Mouse (Mus musculus) left cerebral cortex, adult 18-20 months (tissue): ENCODE results near the gene Mmp20. TPM values are rescaled to one million over a fixed set of nuclear protein-coding genes. Genes with fewer than 3 reads are reported as not detected.

Experiments
- DNase-seq, 2 experiments: peaks; one replicate each; pipeline ENCODE4 v3.0.0; 2021 to 2022; ENCODE audit warnings: low spot score in 2 of 2, mixed read lengths in 1 of 2
- long read RNA-seq, 2 experiments: library from polyadenylated mRNA; stranded (forward); transcript quantifications; one replicate each; pipeline ENCODE4 v2.0.0; 2021
- total RNA-seq, 2 experiments: library from RNA; stranded (reverse); gene quantifications; 2 replicates each; pipeline ENCODE4 v1.2.3; 2021

The Mmp20 gene
- not detected for total RNA-seq
- long read RNA-seq, experiment 1 = 0 reads
- long read RNA-seq, experiment 2 = 0 reads

DNA sequence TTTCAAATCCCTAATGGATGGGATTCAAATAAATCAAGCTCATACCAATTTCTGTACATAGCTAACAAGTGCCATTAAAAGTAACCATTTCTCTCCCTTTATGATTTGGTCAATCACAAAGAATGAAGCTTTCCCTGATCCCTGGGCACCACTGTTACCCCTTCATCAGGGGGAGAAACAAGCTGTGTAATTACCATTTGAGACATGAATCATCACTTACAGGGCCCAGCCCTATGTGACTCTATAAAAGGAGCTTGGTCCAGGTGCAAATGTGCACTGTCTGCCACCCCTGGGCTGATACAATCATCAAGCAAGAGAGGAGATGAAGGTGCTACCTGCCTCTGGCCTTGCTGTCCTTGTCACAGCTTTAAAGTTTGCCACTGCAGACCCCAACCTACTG, at the start of gene Mmp20:
TSS of gene Mmp20 (plus strand) at position 301 of the 400 bp plus-strand sequence.
- no peak for DNase-seq

DNA sequence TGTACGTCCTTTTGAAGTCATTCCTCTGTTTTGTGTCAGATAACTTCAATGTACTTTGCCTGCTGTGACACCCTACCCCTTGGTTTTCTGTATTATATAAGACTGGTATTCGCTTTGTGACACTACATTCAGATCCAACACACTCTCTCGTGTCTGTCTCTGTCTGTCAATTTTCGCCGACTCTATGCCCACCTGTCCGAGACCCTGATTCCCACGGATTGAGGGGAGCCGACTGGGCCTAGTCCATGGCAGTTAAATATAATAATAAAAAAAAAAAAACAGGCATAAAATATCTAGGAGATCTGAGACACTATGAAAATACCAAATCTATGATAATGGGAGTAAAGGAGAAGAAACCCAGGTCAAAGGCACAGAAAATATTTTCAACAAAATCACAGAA, 38.0 kb upstream of the Mmp20 start:
- DNase-seq = no peak

DNA sequence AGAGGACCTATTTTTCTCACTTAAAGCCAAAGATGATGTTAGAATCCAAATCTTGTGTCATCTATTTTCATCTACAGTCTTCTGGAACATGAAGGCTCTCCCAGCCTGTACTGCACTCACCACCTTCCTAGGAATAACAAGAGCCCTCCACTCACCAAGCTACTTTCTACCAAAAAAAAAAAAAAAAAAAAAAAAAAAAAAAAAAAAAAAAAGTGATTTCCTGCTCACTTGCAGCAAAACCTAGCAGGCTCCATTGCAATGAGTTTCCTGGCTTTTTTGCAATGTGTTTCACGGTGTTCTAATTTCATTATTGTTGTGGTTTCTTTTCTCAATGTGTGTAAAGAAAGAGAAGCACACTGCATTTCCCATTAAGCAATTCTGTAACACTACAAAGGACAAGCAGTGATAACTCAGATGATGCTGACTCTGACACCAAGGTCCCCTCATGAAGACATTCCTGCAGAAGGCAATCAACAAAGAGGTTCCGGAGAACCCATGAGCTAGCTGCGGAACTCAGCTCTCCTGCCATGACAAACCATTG, 34.7 kb upstream of the Mmp20 start:
- no peak for DNase-seq

DNA sequence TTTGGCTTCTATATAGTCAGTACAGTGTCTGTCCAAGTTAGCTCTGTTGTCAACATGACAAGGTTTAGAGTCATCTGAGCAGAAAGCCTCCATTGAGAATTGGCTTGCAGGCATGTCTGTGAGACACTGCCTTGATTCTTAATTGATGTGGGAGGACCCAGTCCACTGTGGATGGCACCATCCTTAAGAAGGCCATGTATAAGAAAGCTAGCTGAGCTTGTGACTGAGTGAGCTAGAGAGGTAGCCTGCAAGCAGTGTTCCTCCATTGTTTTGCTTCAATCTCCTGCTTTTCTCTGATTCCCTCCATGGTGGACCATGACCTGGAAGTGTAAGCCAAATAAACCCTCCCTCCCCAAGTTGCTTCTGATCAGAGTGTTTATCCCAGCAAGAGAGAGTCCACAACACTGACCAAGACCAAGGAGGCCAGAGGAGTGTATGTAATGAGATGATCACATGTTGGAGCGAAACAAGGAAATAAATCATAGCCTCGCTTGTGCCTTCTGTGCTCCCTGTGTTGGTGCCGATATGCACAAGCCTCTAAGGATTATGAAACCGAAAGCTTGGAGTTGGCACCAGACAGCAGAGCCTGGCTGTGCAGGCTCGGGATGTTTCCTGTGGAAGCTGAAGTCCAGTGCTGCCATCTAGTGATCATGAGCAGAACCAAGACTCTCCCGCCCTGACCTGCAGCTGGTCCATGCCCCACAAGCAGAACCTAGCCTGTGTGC, 33.1 kb upstream of the Mmp20 start:
- DNase-seq = peak; percentile 78 to 83

DNA sequence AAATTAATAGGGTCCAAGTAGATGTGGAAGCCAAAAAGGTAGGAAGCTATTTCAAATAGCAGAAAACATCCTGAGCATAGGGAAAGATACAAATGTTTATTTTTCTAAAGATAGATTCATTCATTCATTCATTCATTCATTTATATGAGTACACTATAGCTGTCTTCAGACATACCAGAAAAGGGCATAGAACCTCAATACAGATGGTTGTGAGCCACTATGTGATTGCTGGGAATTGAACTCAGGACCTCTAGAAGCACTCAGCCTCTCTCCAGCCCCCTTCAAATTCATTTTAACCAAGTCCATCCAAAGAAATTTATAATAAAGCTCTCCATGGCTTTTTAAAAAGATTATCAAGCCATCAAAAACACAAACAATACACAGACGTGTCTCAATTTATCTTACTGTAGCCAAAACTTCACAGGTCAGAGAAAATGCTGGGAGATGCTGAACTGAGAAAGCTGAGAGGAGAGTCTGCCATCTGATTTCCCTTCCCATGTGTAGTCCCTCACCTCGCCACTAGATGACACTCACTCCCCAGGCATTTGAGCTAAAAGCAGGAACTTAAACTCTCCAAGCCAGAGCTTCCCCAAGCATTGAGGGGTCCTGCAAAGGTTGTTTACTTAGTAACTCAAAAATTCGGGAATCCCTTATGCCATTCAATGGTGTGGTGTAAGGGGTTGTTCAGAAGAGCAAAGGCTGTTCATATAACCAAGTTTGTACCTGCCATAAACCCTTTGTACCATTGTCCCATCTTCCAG, 24.9 kb upstream of the Mmp20 start:
- DNase-seq = peak; percentile 67 to 74

DNA sequence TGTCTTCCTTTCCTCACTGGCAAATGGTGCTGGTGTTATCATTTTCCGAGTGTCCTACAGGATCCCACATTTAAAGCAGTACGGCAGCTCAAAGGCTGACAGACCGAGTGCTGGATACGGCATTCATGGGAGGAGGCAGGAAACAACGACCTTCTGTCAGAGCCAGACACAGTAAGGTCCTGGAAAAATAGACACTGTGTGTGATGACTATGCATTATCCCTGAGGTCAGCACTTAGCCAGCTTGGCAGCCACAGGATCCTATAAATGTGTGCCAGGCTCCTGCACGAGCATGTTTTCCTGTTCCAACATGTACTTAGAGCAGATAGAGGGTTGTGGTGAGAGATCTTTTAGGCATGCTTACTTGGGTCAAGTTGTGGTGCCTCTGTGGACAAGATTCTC, 24.0 kb upstream of the Mmp20 start:
- DNase-seq = no peak

DNA sequence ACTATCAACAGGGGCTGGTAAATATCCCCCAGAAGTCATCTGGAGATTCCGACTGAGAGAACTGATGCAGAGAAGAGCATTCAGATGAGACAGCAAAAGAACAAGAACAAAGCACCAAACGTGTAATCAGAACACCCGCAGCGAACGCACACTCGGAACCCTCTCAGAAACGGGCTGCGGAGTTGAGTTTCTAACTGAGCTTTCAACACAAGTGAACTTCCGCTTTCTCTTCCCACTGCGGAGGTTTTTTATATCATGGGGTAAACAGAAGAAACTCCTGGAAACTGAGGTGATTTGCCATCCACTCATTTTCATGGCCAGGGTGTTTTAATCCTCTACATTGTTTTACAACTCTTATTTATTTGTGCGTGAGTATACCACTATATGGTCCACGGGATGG, 22.4 kb upstream of the Mmp20 start:
- DNase-seq = no peak

DNA sequence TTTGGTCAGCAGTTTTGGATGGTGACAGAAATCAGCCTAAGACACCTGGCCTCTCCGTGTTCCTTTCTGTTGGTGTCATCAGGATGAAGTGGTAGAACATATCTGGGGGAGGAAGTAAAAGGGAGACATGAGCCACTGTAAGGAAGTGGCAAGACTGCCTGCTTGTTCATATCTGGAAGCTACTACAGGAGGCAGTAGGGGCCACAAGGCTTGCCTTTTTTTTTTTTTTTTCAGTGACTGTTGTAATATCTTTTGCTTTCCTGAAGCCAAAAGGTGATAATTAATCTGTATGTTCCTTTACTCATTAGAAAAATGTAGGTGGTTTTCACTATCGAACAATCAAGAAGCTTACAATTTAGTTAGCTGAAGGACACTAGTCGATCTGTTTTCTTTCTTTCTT, 5.4 kb upstream of the Mmp20 start:
- no peak for DNase-seq

DNA sequence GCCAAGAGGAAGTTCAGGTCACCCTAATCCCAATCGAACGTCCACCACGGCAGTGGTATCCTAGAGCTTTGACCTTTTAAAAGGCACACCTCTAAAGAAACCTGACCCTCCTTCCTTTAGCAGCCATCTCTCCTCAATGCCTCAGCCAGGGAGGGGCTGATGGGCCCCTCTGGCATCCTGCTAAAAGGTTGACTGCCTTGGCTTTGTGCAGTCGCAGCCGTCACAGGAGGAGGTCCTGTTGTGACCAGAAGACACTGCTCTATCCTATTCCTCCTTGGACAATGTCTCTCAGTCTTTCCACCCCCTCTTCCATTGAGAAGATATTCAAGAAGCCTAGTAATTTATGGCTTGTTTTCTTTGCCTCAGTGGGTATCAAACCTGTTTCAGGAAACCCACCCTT, 5.9 kb downstream of the Mmp20 start:
- DNase-seq = no peak

DNA sequence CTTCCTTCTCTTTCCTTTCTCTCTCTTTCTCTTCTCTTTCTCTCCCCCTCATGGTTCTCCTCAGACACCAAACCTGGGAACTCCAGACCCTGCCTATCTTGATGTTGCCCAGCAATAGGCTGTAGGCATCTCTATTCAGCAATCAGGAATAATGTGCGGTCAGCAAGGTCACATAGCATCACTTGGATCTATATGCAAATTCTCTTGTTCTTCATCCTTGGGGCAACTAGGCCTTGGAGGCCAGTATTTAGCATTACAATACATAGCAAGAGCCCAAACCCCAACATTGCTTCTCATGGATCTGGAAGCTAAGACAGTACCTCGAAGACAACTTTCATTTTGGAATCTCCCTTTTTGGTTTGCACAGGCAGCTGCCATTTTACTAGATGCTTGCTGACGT, 19.9 kb downstream of the Mmp20 start:
- DNase-seq = no peak

DNA sequence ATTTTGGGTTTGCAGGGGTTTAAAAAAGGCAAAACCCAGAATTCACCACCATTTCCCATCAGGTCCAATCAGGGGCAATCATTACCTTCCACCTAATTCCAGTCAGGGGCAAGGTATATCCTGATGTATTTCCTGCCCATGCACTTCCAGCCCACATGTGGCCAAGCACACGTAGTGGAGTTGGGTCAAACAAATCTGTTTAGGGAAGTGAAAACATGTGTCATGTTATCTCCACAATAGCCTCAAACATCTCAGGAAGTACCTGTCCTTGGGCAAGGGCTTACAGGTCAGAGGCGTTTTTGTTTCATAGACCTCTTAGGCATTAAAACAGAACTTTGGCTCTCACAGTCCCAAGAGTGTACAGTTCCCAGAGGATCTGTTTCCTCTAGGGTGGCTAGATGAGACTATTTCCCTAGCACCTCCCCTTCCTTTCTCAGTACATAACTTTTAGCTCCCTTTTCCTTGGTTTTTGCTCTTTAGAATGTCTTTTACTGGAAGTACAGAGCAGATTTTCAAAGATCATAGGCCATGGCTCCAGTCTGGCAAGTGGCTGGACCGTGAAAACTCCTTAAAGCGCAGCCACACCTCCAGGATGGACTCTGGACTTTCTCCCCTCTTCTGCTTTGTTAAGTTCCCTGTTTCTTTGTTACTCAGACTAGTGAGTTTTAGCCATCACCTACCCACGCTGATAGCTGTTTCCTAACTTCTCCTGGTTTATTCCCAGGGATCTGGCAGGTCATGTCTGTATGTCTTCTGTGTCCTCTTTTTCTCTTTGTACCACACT, 22.6 kb downstream of the Mmp20 start:
- no peak for DNase-seq

DNA sequence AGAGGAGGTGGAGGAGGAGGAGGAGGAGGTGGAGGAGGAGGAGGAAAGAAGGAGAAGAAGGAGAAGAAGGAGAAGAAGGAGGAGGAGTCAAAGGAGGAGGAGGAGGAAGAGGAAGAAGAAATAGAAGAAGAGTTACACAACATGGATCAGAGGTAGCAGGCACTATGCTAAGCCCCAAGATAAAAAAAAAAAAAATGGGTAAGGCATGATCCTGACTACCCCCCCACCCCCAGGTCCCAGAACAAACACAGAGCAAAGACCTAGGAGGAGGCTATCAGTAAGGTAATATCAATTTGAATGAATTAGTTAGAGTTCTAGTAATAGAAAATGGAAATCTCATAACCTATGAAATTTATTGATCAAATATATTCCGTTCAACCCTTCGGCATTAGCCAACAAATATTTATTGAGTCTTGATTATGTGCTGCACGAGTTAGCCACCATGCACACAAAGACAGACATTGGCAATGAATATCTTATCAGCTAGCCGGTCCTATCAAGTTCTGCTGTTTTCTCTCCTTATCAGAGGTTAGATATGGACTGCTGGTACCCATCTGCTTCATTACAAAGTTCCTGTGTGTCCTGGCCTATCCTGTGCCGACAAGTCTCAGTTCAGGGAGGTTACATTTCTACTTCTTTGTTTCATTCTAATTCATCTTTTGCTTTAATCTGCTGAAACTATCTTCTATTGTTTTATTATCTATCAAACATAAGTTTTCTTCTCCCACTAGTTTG, 24.5 kb downstream of the Mmp20 start:
- no peak for DNase-seq

DNA sequence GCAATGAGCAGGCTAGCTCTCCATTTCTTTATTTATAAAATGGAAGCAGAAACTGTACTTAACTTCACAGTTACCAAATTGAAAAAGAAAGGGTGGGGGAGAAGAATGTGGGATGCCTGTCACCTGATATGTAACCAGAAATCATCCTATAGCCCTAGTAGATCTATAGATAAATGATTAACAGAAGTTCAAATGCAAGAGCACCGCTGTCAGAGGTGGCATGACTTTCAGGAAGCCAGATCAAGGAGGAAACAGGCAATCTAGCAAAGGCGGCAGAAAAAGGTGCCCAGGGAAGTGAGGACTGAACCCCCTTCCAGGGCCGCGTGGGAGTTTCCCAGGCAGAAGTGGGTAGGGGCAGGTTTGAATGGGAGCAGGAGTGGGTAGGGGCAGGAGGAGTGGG, 29.9 kb downstream of the Mmp20 start:
- no peak for DNase-seq

DNA sequence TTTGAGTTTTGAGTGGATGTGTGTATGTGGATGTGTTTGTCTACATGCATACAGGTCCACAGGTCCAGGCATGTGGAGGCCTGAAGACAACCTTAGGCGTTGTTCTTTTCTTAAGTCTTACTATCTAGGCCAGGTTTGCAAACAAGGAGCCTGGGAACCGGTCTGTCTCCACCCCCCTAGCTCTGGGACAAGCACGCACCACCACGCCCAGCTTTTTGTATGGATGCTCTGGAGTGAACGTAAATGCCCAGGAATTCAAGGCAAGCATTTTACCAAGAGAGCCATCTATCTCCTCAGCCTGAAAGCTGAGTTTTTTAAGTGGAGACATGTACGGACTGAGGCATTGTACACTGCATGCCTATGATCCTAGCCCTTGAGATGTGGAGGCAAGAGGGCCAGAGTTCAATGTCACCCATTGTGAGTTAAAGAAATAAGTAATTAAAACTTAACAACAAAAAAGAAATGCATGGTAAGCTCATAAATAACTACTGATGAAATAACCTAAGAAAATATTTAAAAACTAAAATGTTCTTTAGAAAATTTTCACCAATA, 31.5 kb downstream of the Mmp20 start:
- DNase-seq = no peak

DNA sequence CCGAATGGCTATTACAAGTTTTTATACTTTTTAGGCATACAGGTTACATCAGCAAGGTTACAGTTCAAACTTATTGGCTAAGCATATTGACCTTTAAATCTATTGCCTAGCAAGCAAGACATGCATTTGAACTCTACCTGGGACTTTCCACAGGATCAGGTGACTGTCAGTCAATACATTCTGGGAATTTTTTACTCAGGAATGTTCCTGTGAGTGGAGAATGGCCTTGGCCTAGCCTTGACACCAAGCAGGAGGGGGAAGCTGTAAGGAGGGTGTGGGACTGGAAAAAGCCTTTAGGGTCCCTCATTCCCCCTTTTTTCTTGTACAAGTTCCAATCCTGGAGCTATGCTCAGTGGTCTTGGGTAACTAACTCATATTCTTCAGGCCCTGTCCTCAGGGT, 33.3 kb downstream of the Mmp20 start:
- no peak for DNase-seq

DNA sequence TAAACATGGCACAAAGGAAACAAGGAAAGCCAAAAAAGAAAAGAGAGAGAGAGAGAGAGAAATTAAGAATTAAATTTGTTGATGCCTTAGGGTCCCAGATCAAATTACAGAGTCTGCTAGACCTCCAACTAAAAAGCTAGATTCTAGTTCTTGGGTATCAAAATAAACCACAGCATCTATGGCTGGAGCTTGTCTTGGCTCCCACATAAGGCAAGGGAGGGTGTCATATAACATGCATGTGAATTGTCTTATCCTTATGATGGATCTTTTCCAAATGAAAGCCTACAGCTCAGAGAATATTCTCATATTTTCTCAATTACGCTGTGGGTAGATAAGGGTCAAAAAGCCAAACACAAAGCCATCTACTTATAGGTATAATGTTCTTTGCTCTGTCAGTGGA, 41.6 kb downstream of the Mmp20 start:
- DNase-seq = no peak

DNA sequence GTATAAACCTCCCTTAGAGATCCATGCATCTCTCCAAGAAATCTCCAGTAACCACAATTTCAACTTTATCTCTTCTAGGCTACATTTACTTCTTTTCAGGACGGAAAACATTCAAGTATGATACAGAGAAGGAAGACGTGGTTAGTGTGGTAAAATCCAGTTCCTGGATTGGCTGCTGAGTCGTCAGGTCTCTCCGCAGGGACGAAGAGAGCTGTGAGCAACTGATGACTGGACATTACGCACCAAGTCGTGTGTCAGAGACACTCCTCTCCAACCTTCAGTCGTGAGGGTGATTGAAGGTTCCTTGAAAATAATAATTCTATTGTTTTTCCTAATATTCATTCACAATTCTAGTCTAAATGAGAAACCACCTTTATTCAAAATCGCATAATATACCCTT, 45.0 kb downstream of the Mmp20 start:
- no peak for DNase-seq

DNA sequence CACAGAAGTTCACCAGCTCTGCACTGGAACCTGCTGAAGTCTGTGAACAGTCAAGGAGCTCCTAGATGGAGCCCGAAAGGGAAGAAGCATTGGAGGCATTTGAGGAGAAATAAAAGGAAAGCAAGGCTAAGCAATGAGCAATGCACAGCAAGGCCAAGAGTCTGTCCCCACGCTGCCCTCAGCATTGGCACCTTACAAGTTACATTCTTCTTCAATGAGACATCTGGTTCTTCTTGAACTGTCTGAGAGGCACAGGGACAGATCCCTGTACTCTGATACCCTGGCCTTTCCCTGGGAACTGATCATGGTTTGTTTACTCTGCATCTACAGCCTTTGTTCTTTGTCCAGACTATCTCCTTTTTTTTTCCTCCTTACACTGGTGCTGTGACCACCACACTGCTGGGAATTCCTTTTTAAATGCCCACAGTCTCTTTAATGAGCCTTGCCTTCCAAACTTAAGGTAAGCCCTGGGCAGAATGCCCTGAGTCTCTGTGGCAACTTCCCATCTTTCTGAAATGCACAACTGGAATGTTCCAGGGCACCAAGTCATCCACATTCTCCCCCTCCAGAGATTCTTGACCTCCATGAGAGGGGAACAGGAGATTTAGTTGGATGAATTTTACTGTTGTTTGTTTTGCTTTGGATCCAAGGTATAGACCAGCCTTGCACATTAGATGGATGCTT, 50.3 kb downstream of the Mmp20 start:
- DNase-seq = no peak

DNA sequence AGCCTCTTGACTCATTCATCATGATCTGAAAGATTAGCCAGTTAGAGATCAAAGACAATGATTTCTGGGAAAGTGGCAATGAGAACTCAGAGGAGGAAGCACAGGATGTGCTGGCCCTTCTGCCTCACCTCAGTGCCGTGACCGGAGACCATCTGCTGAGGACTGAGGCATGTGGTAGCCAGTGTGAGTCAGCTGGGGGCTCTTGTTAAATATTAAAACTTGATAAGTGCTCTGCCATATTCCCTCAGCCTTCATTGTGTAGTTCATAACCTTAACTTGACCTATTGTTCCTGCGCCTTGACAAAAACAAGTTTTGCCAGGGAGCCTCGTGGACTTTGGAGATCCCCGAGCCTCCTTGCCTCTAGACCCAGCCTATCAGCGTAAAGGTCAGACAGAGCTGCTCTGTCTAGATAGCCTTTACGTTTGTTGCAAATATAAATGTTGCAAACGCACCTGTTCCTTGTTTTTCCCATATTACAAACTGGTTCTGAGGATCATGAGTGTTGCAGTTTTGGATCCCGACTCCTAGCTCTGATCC, 54.1 kb downstream of the Mmp20 start:
- no peak for DNase-seq

DNA sequence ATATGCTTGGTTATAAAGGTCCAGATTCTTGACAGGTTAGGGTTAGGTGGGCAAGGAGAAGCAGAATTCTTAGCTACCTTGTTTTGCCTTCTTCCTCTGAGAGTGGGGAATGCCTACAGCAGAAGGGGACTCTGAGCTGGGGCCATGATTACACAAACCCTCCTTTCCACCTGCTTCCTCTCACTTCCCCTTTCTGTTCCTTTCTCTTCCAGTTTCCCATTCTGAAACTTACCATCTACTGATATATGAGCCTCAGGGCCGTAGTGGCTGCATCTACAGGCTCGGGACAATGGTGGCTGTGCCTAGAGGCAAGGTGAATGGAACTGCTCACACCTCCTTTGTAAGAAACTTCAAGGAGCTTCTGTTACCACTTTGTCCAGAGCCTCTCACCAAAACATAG, 58.0 kb downstream of the Mmp20 start:
- DNase-seq = no peak
